Mouse (Mus musculus): ENCODE measurements at regions not wholly inside any gene's neighbourhood (a gene's known extent, or its start where the extent isn't known, plus 50 kb on each side); places are given as distances from the start of the nearest gene placed in this dataset.

GRCm38 (mm10) chr16:30777416-30777815 lies 177.9 kb downstream of the Fam43a start:
- 93% methylated on average over 6 of the region's 6 CpGs for WGBS
- Histone ChIP-seq H3K4me1 (ENCODE audit: control insufficient read depth, insufficient read depth, low read length) (peaks cover 19% of the 10 kb centered on the region), H3K27ac (no peak overlapping the region), H3K36me3 (ENCODE audit: control insufficient read depth, insufficient read depth, low read length) (no peaks in the 10 kb centered on the region), H3K79me2 (replicated peaks; ENCODE audit: control insufficient read depth, insufficient read depth, low read length) (no peaks in the 10 kb centered on the region), H3K9ac (ENCODE audit: low read depth, low read length) (no peak overlapping the region), H3K4me3 (no peak overlapping the region), H3K27me3 (ENCODE audit: control insufficient read depth, insufficient read depth, low read length) (no peaks in the 10 kb centered on the region)
- no peak for DNase-seq
- no peak for TF ChIP-seq POLR2A (IDR thresholded peaks at IDR 0.05; ENCODE audit: insufficient read depth, low read depth, low read length)
- peak; percentile 43 for TF ChIP-seq CTCF (IDR thresholded peaks at IDR 0.05)
- intact Hi-C loops (cut with DNase I), result no loop called here

GRCm38 (mm10) chr16:30778078-30778477 lies 178.6 kb downstream of the Fam43a start:
- H3K9ac ChIP-seq (ENCODE audit: low read depth, low read length), result no peak overlapping the region
- H3K79me2 ChIP-seq (replicated peaks; ENCODE audit: control insufficient read depth, insufficient read depth, low read length), result no peaks in the 10 kb centered on the region
- H3K27me3 ChIP-seq (ENCODE audit: control insufficient read depth, insufficient read depth, low read length), result no peaks in the 10 kb centered on the region
- no peaks in the 10 kb centered on the region for H3K36me3 ChIP-seq (ENCODE audit: control insufficient read depth, insufficient read depth, low read length)
- H3K27ac ChIP-seq, result no peak overlapping the region
- peak in 1 of 2 experiments; percentile 14 for DNase-seq
- H3K4me3 ChIP-seq, result no peak overlapping the region
- H3K4me1 ChIP-seq (ENCODE audit: control insufficient read depth, insufficient read depth, low read length), result peaks cover 19% of the 10 kb centered on the region
- intact Hi-C loops (cut with DNase I), result no loop called here
- no peak for TF ChIP-seq CTCF (IDR thresholded peaks at IDR 0.05)
- no peak for TF ChIP-seq POLR2A (IDR thresholded peaks at IDR 0.05; ENCODE audit: insufficient read depth, low read depth, low read length)
- TF ChIP-seq EP300 (IDR thresholded peaks at IDR 0.05; ENCODE audit: insufficient read depth, low read depth, low read length), result no peak
- WGBS, result 72% methylated on average over 7 of the region's 7 CpGs

- intact Hi-C loops (cut with DNase I), result no loop called here
Measured at GRCm38 (mm10) chr16:30778945-30779344, 179.4 kb downstream of the Fam43a start.

GRCm38 (mm10) chr16:30784261-30784660 lies 184.7 kb downstream of the Fam43a start:
- H3K36me3 ChIP-seq (ENCODE audit: control insufficient read depth, insufficient read depth, low read length), result peaks cover 6% of the 10 kb centered on the region; the same call in 1 of the 2 replicates
- no peaks in the 10 kb centered on the region for H3K27me3 ChIP-seq (ENCODE audit: control insufficient read depth, insufficient read depth, low read length)
- TF ChIP-seq CTCF (IDR thresholded peaks at IDR 0.05) (no peak), POLR2A (IDR thresholded peaks at IDR 0.05; ENCODE audit: insufficient read depth, low read depth, low read length) (no peak), EP300 (IDR thresholded peaks at IDR 0.05; ENCODE audit: insufficient read depth, low read depth, low read length) (no peak)
- peak in 1 of 2 experiments; percentile 5 for DNase-seq
- 98% methylated on average over 5 of the region's 5 CpGs for WGBS
- no peak overlapping the region for H3K4me3 ChIP-seq
- H3K79me2 ChIP-seq (replicated peaks; ENCODE audit: control insufficient read depth, insufficient read depth, low read length), result no peaks in the 10 kb centered on the region
- intact Hi-C loops (cut with DNase I), result no loop called here
- no peak overlapping the region for H3K27ac ChIP-seq
- peaks cover 12% of the 10 kb centered on the region for H3K4me1 ChIP-seq (ENCODE audit: control insufficient read depth, insufficient read depth, low read length)
- H3K9ac ChIP-seq (ENCODE audit: low read depth, low read length), result no peak overlapping the region

More at GRCm38 (mm10) chr16:30778945-30779344, 179.4 kb downstream of the Fam43a start:
- no peak for TF ChIP-seq CTCF (IDR thresholded peaks at IDR 0.05)
- TF ChIP-seq POLR2A (IDR thresholded peaks at IDR 0.05; ENCODE audit: insufficient read depth, low read depth, low read length), result no peak
- no peak for TF ChIP-seq EP300 (IDR thresholded peaks at IDR 0.05; ENCODE audit: insufficient read depth, low read depth, low read length)
- H3K79me2 ChIP-seq (replicated peaks; ENCODE audit: control insufficient read depth, insufficient read depth, low read length), result no peaks in the 10 kb centered on the region
- H3K27ac ChIP-seq, result no peak overlapping the region
- H3K27me3 ChIP-seq (ENCODE audit: control insufficient read depth, insufficient read depth, low read length), result no peaks in the 10 kb centered on the region
- DNase-seq, result peak in 1 of 2 experiments; percentile 7
- 70% methylated on average over 5 of the region's 5 CpGs for WGBS
- H3K4me3 ChIP-seq, result no peak overlapping the region
- no peak overlapping the region for H3K9ac ChIP-seq (ENCODE audit: low read depth, low read length)
- peaks cover 17% of the 10 kb centered on the region for H3K4me1 ChIP-seq (ENCODE audit: control insufficient read depth, insufficient read depth, low read length)
- H3K36me3 ChIP-seq (ENCODE audit: control insufficient read depth, insufficient read depth, low read length), result no peaks in the 10 kb centered on the region

- Histone ChIP-seq H3K36me3 (ENCODE audit: control insufficient read depth, insufficient read depth, low read length) (peaks cover 6% of the 10 kb centered on the region; the same call in 1 of the 2 replicates), H3K27ac (no peak overlapping the region), H3K27me3 (ENCODE audit: control insufficient read depth, insufficient read depth, low read length) (no peaks in the 10 kb centered on the region), H3K4me1 (ENCODE audit: control insufficient read depth, insufficient read depth, low read length) (peaks cover 16% of the 10 kb centered on the region), H3K4me3 (no peak overlapping the region), H3K79me2 (replicated peaks; ENCODE audit: control insufficient read depth, insufficient read depth, low read length) (no peaks in the 10 kb centered on the region), H3K9ac (ENCODE audit: low read depth, low read length) (no peak overlapping the region)
- TF ChIP-seq POLR2A (IDR thresholded peaks at IDR 0.05; ENCODE audit: insufficient read depth, low read depth, low read length), result no peak
- WGBS, result 98% methylated on average over 1 of the region's 1 CpGs
- peak in 1 of 2 experiments; percentile 11 for DNase-seq
- intact Hi-C loops (cut with DNase I), result no loop called here
Measured at GRCm38 (mm10) chr16:30784949-30785348, 185.4 kb downstream of the Fam43a start.

GRCm38 (mm10) chr16:30786060-30786459 lies 186.5 kb downstream of the Fam43a start:
- H3K36me3 ChIP-seq (ENCODE audit: control insufficient read depth, insufficient read depth, low read length), result peaks cover 9% of the 10 kb centered on the region; the same call in 1 of the 2 replicates
- H3K79me2 ChIP-seq (replicated peaks; ENCODE audit: control insufficient read depth, insufficient read depth, low read length), result no peaks in the 10 kb centered on the region
- WGBS, result 96% methylated on average over 3 of the region's 3 CpGs
- TF ChIP-seq EP300 (IDR thresholded peaks at IDR 0.05; ENCODE audit: insufficient read depth, low read depth, low read length) (no peak), CTCF (IDR thresholded peaks at IDR 0.05) (no peak), POLR2A (IDR thresholded peaks at IDR 0.05; ENCODE audit: insufficient read depth, low read depth, low read length) (no peak)
- H3K9ac ChIP-seq (ENCODE audit: low read depth, low read length), result no peak overlapping the region
- no peak for DNase-seq
- H3K27ac ChIP-seq, result no peak overlapping the region
- H3K4me3 ChIP-seq, result no peak overlapping the region
- intact Hi-C loops (cut with DNase I), result no loop called here
- no peaks in the 10 kb centered on the region for H3K27me3 ChIP-seq (ENCODE audit: control insufficient read depth, insufficient read depth, low read length)
- H3K4me1 ChIP-seq (ENCODE audit: control insufficient read depth, insufficient read depth, low read length), result peaks cover 24% of the 10 kb centered on the region
